Mouse (Mus musculus): ENCODE results near the gene Elf2.

DNA sequence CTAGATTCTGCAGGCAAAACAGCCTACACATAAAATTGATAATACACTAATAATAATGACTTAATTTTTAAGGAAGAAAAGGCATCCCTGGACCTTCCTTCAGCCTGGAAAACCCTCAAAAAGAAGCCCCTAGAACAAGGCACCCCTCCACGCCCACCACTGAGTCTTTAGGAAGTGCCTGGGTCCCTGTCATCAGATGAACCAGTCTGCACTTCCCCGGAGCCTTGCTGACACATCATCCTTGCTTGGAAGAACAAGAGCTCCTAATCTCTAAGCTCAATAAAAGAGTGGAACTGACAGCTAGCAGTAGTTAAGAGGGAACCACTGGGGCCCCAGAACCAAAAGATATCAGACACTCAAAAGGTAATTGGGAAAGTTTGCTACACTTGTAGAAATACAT lies 33.8 kb downstream of the Elf2 start:
- TF ChIP-seq POLR2A (IDR thresholded peaks at IDR 0.05; ENCODE audit: borderline replicate concordance, low read depth, low read length) (no peak), CTCF (IDR thresholded peaks at IDR 0.05; ENCODE audit: low read depth, low read length) (no peak)

Measured in bone marrow macrophage, adult 2 months (primary cell).